Mouse (Mus musculus) bone marrow macrophage, adult 2 months (primary cell): ENCODE measurements around the gene Angel1.

Experiments
- CTCF ChIP-seq: IDR thresholded peaks from 2 replicates; pipeline ENCODE4 v1.5.1; 2012; ENCODE audit warnings: low read depth, mild to moderate bottlenecking, low read length, moderate library complexity
- POLR2A ChIP-seq: IDR thresholded peaks from 2 replicates; pipeline ENCODE4 v1.6.1; 2012; ENCODE audit warnings: mild to moderate bottlenecking, low read depth, low read length, borderline replicate concordance

- TF ChIP-seq CTCF, result no peak
- no peak for TF ChIP-seq POLR2A
These were observed 9.3 kb downstream of the Angel1 start for GRCm38 (mm10) chr12:86716962-86717361.
